Mouse (Mus musculus): ENCODE results near the gene Fam83e. TPM values are rescaled to one million over a fixed set of nuclear protein-coding genes. Genes with fewer than 3 reads are reported as not detected.

The Fam83e gene
- total and polyA plus RNA-seq, 2 experiments from 2014 or later, result 0.16 TPM; not detected in 1

DNA sequence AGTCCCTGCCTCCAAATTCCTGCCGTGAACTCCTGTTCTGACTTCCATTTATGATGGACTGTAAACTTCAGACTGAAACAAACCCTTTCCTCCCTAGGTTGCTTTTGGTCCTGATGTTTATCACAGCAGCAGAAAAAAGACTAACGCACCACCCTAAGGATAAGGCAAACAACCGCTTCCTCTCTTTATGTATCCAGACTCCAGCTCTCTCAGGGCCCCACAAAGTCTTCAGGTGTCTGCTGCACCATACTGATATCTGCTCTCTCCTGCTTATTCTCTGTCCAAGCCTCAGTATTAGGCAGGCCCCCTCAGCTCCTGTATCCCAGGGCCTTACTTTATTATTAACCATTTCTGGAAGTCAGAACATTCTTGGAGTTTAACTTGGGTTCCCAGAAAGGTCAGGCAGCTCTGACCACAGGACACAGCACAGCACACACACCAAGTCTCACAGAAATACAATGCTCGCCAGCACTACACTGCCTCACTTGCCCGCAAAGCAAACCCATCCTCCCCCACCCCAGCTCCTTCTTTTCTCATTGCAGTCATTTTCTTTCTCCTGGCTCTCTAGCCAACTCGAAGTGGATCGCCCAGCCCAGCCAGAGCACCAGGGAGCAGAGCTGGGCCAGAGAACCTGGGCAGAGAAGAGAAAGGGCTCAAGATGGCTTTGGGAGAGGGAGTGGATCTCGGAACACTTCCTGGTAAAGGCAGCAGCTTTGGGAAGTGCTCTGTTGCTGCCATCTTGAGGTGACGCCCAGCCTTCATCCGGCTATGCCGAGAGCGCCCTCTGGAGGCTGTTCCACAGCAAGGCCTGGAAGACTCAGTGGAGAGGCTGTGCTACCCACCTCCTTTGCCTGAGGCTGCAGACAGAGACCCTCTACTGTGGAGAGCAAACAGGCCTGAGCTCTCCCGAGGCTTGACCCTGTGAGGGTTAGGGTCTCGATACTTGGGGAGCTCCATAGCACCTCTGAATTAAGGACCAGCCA is 38.6 kb upstream of the Fam83e start:
- H3K4me2 ChIP-seq (ENCODE audit: low read depth, low read length, poor library complexity, severe bottlenecking), result no peak overlapping the region
- H3K9me3 ChIP-seq (ENCODE audit: low read length), result no peaks in the 10 kb centered on the region
- 29% methylated on average over 14 of the region's 14 CpGs for WGBS
- H3K4me3 ChIP-seq (ENCODE audit: low read depth, low read length), result no peak overlapping the region
- no peak overlapping the region for H3K9ac ChIP-seq (replicated peaks; ENCODE audit: low read length, poor library complexity, severe bottlenecking)
- H3K4me1 ChIP-seq (ENCODE audit: insufficient read depth, low read length), result no peaks in the 10 kb centered on the region
- ATAC-seq (ENCODE audit: low FRiP score), result peak; percentile 67
- TF ChIP-seq CTCF (IDR thresholded peaks at IDR 0.05), result peak; percentile 98
- no peaks in the 10 kb centered on the region for H3K27me3 ChIP-seq (ENCODE audit: insufficient read depth, low read length)
- peak overlapping the region; percentile 38 for H3K27ac ChIP-seq (ENCODE audit: low read depth, low read length)
- DNase-seq (ENCODE audit: low spot score), result peak; percentile 94
- no peaks in the 10 kb centered on the region for H3K36me3 ChIP-seq (ENCODE audit: insufficient read depth, low read length)

DNA sequence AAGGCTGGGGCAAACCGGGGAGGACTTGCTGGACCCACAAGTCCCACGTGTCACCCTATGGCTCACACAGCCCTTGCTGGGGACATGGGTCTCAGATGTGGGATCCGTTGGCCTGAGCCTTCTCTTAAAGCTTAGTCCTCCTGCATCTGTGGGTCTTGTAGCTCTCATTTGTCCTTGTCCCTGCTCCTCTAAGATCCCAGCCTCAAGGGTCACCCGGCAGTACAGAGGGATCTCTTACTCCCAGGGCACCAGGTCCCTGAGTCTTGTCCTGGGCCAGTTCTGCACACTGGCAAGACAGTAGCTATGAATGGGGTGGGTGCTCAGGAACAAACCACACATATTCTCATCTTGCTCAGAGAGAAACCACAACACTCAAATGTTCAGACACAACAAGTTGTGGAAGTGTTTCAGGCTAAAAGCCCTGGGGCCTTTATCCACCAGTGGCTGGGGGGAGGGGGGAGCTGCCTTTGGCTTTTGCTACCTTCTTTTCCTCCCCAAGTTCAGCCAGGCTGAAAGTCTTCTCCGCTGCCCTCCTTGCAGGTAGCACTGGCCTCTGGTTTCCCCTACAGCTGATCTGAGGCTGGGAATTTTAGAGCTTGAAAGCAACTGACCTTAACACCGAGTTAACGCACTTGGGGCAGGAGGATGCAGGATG is 37.5 kb upstream of the Fam83e start, which contains the start of gene Ntn5:
Gene Ntn5 (plus strand): TSS at position 627 of the 655 bp plus-strand sequence.
- H3K4me2 ChIP-seq (ENCODE audit: low read depth, low read length, poor library complexity, severe bottlenecking), result no peak within 1 kb of the TSS
- no peaks in the 10 kb centered on the region for H3K36me3 ChIP-seq (ENCODE audit: insufficient read depth, low read length)
- H3K9me3 ChIP-seq (ENCODE audit: low read length), result no peaks in the 10 kb centered on the region
- peak within 1 kb of the TSS; percentile 24; the same call in 1 of the 2 replicates for H3K9ac ChIP-seq (replicated peaks; ENCODE audit: low read length, poor library complexity, severe bottlenecking)
- DNase-seq (ENCODE audit: low spot score) (no peak), ATAC-seq (ENCODE audit: low FRiP score) (no peak)
- no peaks in the 10 kb centered on the region for H3K4me1 ChIP-seq (ENCODE audit: insufficient read depth, low read length)
- no peak for TF ChIP-seq CTCF (IDR thresholded peaks at IDR 0.05)
- WGBS, result 83% methylated on average over 7 of the region's 7 CpGs
- no peak within 1 kb of the TSS for H3K4me3 ChIP-seq (ENCODE audit: low read depth, low read length)
- no peaks in the 10 kb centered on the region for H3K27me3 ChIP-seq (ENCODE audit: insufficient read depth, low read length)
- H3K27ac ChIP-seq (ENCODE audit: low read depth, low read length), result no peak within 1 kb of the TSS

- Histone ChIP-seq H3K27me3 (ENCODE audit: insufficient read depth, low read length) (no peaks in the 10 kb centered on the region), H3K9me3 (ENCODE audit: low read length) (no peaks in the 10 kb centered on the region), H3K4me3 (ENCODE audit: low read depth, low read length) (no peak overlapping the region), H3K4me1 (ENCODE audit: insufficient read depth, low read length) (no peaks in the 10 kb centered on the region), H3K36me3 (ENCODE audit: insufficient read depth, low read length) (no peaks in the 10 kb centered on the region), H3K9ac (replicated peaks; ENCODE audit: low read length, poor library complexity, severe bottlenecking) (no peak overlapping the region), H3K4me2 (ENCODE audit: low read depth, low read length, poor library complexity, severe bottlenecking) (no peak overlapping the region), H3K27ac (ENCODE audit: low read depth, low read length) (no peak overlapping the region)
- no peak for TF ChIP-seq CTCF (IDR thresholded peaks at IDR 0.05)
- 65% methylated on average over 10 of the region's 10 CpGs for WGBS
- ATAC-seq (ENCODE audit: low FRiP score) (no peak), DNase-seq (ENCODE audit: low spot score) (no peak)
These were observed 35.2 kb upstream of the Fam83e start for GRCm38 (mm10) chr7:45685811-45686210.

- Histone ChIP-seq H3K9ac (replicated peaks; ENCODE audit: low read length, poor library complexity, severe bottlenecking) (no peak overlapping the region), H3K36me3 (ENCODE audit: insufficient read depth, low read length) (no peaks in the 10 kb centered on the region), H3K27me3 (ENCODE audit: insufficient read depth, low read length) (no peaks in the 10 kb centered on the region), H3K27ac (ENCODE audit: low read depth, low read length) (no peak overlapping the region), H3K4me3 (ENCODE audit: low read depth, low read length) (no peak overlapping the region), H3K4me1 (ENCODE audit: insufficient read depth, low read length) (no peaks in the 10 kb centered on the region), H3K4me2 (ENCODE audit: low read depth, low read length, poor library complexity, severe bottlenecking) (no peak overlapping the region), H3K9me3 (ENCODE audit: low read length) (no peaks in the 10 kb centered on the region)
- 71% methylated on average over 3 of the region's 3 CpGs for WGBS
- ATAC-seq (ENCODE audit: low FRiP score) (no peak), DNase-seq (ENCODE audit: low spot score) (no peak)
- TF ChIP-seq CTCF (IDR thresholded peaks at IDR 0.05), result no peak
These were observed 34.2 kb upstream of the Fam83e start for GRCm38 (mm10) chr7:45686841-45687240.

DNA sequence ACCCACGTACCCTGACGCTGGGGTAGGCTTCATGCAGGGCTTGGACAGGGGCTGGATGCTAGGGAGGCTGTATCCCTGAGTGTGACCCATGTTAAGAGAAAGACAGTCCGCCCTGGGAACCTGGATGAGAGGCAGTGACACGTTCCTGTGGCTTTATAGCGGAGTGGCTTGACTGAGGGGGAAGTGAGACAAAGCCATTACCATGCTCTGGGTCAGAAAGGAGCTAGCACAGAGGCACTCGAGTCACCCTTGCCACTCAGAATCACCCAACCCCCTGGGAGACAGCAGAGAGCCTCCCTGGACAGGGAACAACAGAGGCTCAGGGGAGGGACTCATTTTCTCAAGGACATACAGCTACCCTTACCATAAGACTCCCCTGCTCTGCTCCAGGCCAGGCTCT is 31.9 kb upstream of the Fam83e start:
- H3K4me1 ChIP-seq (ENCODE audit: insufficient read depth, low read length), result no peaks in the 10 kb centered on the region
- DNase-seq (ENCODE audit: low spot score), result no peak
- 68% methylated on average over 6 of the region's 6 CpGs for WGBS
- H3K27me3 ChIP-seq (ENCODE audit: insufficient read depth, low read length), result no peaks in the 10 kb centered on the region
- no peak overlapping the region for H3K4me2 ChIP-seq (ENCODE audit: low read depth, low read length, poor library complexity, severe bottlenecking)
- no peaks in the 10 kb centered on the region for H3K9me3 ChIP-seq (ENCODE audit: low read length)
- no peak overlapping the region for H3K4me3 ChIP-seq (ENCODE audit: low read depth, low read length)
- H3K9ac ChIP-seq (replicated peaks; ENCODE audit: low read length, poor library complexity, severe bottlenecking), result no peak overlapping the region
- no peaks in the 10 kb centered on the region for H3K36me3 ChIP-seq (ENCODE audit: insufficient read depth, low read length)
- TF ChIP-seq CTCF (IDR thresholded peaks at IDR 0.05), result no peak
- no peak overlapping the region for H3K27ac ChIP-seq (ENCODE audit: low read depth, low read length)
- ATAC-seq (ENCODE audit: low FRiP score), result no peak

DNA sequence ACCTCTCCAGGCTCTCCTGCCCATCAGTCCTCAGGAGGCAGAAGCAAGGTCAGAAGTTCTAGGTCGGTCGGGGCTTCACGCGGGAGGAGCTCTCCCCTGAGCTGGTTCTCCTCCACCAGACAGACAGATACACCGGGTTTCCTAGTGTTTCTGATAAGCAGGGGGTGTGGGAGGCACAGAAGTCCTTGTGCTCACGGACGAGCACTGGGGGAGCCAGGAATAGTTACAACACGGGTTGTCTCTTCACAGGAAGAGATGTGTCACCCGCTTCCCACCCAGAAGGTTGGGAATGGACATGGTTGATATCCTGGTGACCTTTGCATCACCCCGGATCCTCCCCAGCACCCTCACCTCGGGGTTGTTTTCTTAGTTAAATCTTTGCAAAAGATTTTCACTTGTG is 31.2 kb upstream of the Fam83e start:
- no peaks in the 10 kb centered on the region for H3K9me3 ChIP-seq (ENCODE audit: low read length)
- no peak overlapping the region for H3K9ac ChIP-seq (replicated peaks; ENCODE audit: low read length, poor library complexity, severe bottlenecking)
- DNase-seq (ENCODE audit: low spot score), result no peak
- no peaks in the 10 kb centered on the region for H3K36me3 ChIP-seq (ENCODE audit: insufficient read depth, low read length)
- no peaks in the 10 kb centered on the region for H3K27me3 ChIP-seq (ENCODE audit: insufficient read depth, low read length)
- no peak overlapping the region for H3K27ac ChIP-seq (ENCODE audit: low read depth, low read length)
- H3K4me2 ChIP-seq (ENCODE audit: low read depth, low read length, poor library complexity, severe bottlenecking), result no peak overlapping the region
- no peaks in the 10 kb centered on the region for H3K4me1 ChIP-seq (ENCODE audit: insufficient read depth, low read length)
- H3K4me3 ChIP-seq (ENCODE audit: low read depth, low read length), result no peak overlapping the region
- ATAC-seq (ENCODE audit: low FRiP score), result no peak
- no peak for TF ChIP-seq CTCF (IDR thresholded peaks at IDR 0.05)
- 75% methylated on average over 11 of the region's 11 CpGs for WGBS
